Mouse (Mus musculus) kidney, adult 2 months (tissue): ENCODE data around the gene Cd180. TPM values are rescaled to one million over a fixed set of nuclear protein-coding genes. Genes with fewer than 3 reads are reported as not detected.

Experiments used
- DNase-seq: peaks from one replicate; pipeline ENCODE4 v3.0.0; 2021
- H3K27ac ChIP-seq: fragments of 200-500 bp; 2 replicates; pipeline ENCODE4 v1.5.1; 2012; ENCODE audit warnings: low read depth, low read length, control low read depth, inconsistent platforms; ENCODE audit not compliant: insufficient read depth
- H3K27me3 ChIP-seq: fragments of 200-500 bp; replicated peaks from 2 replicates; pipeline ENCODE4 v1.6.1; 2012; ENCODE audit warnings: mild to moderate bottlenecking, moderate library complexity, low read length, inconsistent platforms; ENCODE audit not compliant: control insufficient read depth, insufficient read depth
- H3K36me3 ChIP-seq: fragments of 200-500 bp; 2 replicates; pipeline ENCODE4 v1.6.1; 2012; ENCODE audit warnings: mild to moderate bottlenecking, moderate library complexity, low read length, inconsistent platforms; ENCODE audit not compliant: control insufficient read depth, insufficient read depth
- H3K4me1 ChIP-seq: fragments of 200-500 bp; 2 replicates; pipeline ENCODE4 v1.6.1; 2011; ENCODE audit warnings: low read length; ENCODE audit not compliant: control insufficient read depth, insufficient read depth
- H3K4me3 ChIP-seq: fragments of 200-500 bp; 2 replicates; pipeline ENCODE4 v1.5.1; 2011; ENCODE audit warnings: mild to moderate bottlenecking, low read depth, low read length, control low read depth; ENCODE audit not compliant: insufficient read depth
- CTCF ChIP-seq: fragments of 200-500 bp; conservative IDR thresholded peaks from 2 replicates; pipeline ENCODE4 v1.5.1; 2011; ENCODE audit warnings: low read depth, mild to moderate bottlenecking, control low read depth, low read length, moderate library complexity, mixed read lengths; ENCODE audit not compliant: insufficient read depth, insufficient read length
- POLR2A ChIP-seq: fragments of 200-500 bp; IDR thresholded peaks from one replicate; pipeline ENCODE4 v1.6.1; 2011; ENCODE audit warnings: low read depth, low read length, control low read depth
- WGBS: fragments of 180-500 bp; shearing (Covaris S2); methylation state at CpG from one replicate; pipeline ENCODE4 v1.1.7; 2018; 5-methylcytosine and 5-hydroxymethylcytosine counted together
- polyA plus RNA-seq: library from polyadenylated mRNA; depleted of rRNA; stranded (reverse); fragments of >200 nt; gene quantifications from 2 replicates; pipeline ENCODE4 v1.2.3, GENCODE M21; 2012

Gene Cd180
- polyA plus RNA-seq, 1 experiment: 2.1 TPM

GRCm38 (mm10) chr13:102756071-102756470, 62.7 kb downstream of the Cd180 start:
- DNase-seq: no peak
- H3K4me3 ChIP-seq: no peak overlapping the region
- H3K27ac ChIP-seq: no peak overlapping the region
- no peak for TF ChIP-seq POLR2A
- no peak for TF ChIP-seq CTCF
- H3K27me3 ChIP-seq: no peaks in the 10 kb centered on the region
- peaks cover 2% of the 10 kb centered on the region for H3K36me3 ChIP-seq
- no peaks in the 10 kb centered on the region for H3K4me1 ChIP-seq
- 83% methylated on average over 8 of the region's 8 CpGs for WGBS

- DNase-seq: no peak
- WGBS: 94% methylated on average over 6 of the region's 6 CpGs
- no peak overlapping the region for H3K27ac ChIP-seq
- H3K4me3 ChIP-seq: no peak overlapping the region
- no peaks in the 10 kb centered on the region for H3K4me1 ChIP-seq
- H3K27me3 ChIP-seq: no peaks in the 10 kb centered on the region
- no peaks in the 10 kb centered on the region; the same call in none of the 2 replicates for H3K36me3 ChIP-seq
- TF ChIP-seq POLR2A: no peak
- no peak for TF ChIP-seq CTCF
Measured at GRCm38 (mm10) chr13:102758021-102758420, 64.7 kb downstream of the Cd180 start.

GRCm38 (mm10) chr13:102761410-102761809, 68.1 kb downstream of the Cd180 start:
- WGBS: 81% methylated on average over 9 of the region's 9 CpGs
- Histone ChIP-seq H3K36me3 (no peaks in the 10 kb centered on the region; the same call in 1 of the 2 replicates), H3K27ac (no peak overlapping the region), H3K4me1 (no peaks in the 10 kb centered on the region), H3K4me3 (no peak overlapping the region), H3K27me3 (no peaks in the 10 kb centered on the region)
- DNase-seq: no peak
- TF ChIP-seq POLR2A: no peak
- no peak for TF ChIP-seq CTCF

DNA sequence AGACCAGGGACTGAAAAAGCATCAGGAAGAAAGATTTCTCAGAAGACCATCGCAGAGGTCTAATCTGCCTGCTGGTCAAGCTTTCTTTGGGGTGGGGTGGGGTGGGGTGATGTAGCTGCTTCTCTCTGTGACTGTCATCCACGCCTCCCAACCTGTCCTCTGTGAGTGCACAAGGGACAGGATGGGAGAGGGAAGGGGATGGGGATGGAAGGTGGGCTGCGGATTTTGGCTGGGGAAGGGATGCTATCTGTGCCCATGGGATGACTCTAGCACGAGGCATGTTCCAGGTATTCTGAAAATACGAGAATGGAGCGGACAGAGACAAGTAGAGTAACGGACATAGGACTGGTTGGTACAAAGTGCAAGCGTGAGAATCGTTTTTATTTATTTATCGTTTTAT, 68.8 kb downstream of the Cd180 start:
- H3K4me3 ChIP-seq: no peak overlapping the region
- WGBS: 94% methylated on average over 10 of the region's 10 CpGs
- TF ChIP-seq CTCF (no peak), POLR2A (no peak)
- H3K27me3 ChIP-seq: no peaks in the 10 kb centered on the region
- H3K27ac ChIP-seq: no peak overlapping the region
- H3K36me3 ChIP-seq: no peaks in the 10 kb centered on the region; the same call in 1 of the 2 replicates
- DNase-seq: no peak
- no peaks in the 10 kb centered on the region for H3K4me1 ChIP-seq

GRCm38 (mm10) chr13:102764218-102764617, 70.9 kb downstream of the Cd180 start:
- DNase-seq: no peak
- H3K27ac ChIP-seq: no peak overlapping the region
- TF ChIP-seq CTCF: no peak
- no peak for TF ChIP-seq POLR2A
- no peaks in the 10 kb centered on the region for H3K4me1 ChIP-seq
- H3K27me3 ChIP-seq: no peaks in the 10 kb centered on the region
- no peaks in the 10 kb centered on the region; the same call in 1 of the 2 replicates for H3K36me3 ChIP-seq
- H3K4me3 ChIP-seq: no peak overlapping the region
- WGBS: 93% methylated on average over 1 of the region's 1 CpGs

GRCm38 (mm10) chr13:102765216-102765615, 71.9 kb downstream of the Cd180 start:
- DNase-seq: no peak
- no peak for TF ChIP-seq CTCF
- TF ChIP-seq POLR2A: no peak
- 93% methylated on average over 11 of the region's 11 CpGs for WGBS
- Histone ChIP-seq H3K4me3 (no peak overlapping the region), H3K4me1 (no peaks in the 10 kb centered on the region), H3K36me3 (no peaks in the 10 kb centered on the region; the same call in 1 of the 2 replicates), H3K27ac (no peak overlapping the region), H3K27me3 (no peaks in the 10 kb centered on the region)

DNA sequence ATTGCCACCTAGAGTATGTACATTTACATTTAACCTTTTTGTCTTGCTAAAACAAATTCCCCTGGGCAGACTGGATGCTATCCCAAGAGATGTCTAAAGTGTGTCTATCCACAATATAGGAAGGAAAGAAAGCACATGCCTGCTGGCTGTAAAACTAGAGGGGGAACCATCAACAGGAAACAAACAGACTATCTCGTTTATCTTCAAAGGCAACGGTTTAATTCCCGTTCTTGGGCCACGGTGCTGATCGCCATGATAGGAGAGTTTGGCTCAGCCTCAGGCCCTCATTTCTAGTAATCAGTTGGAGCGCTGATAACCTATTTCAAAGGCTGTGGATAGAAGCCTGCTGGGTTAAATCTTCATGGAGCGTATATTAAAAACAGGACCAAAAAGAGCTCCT, 73.8 kb downstream of the Cd180 start:
- no peaks in the 10 kb centered on the region; the same call in 1 of the 2 replicates for H3K36me3 ChIP-seq
- WGBS: 73% methylated on average over 7 of the region's 7 CpGs

More for the DNA sequence above, 73.8 kb downstream of the Cd180 start:
- DNase-seq: no peak
- Histone ChIP-seq H3K27ac (no peak overlapping the region), H3K27me3 (no peaks in the 10 kb centered on the region), H3K4me1 (no peaks in the 10 kb centered on the region), H3K4me3 (no peak overlapping the region)
- TF ChIP-seq CTCF (no peak), POLR2A (no peak)
